Mouse (Mus musculus) heart, embryonic 14.5 days (tissue): ENCODE measurements at regions not wholly inside any gene's neighbourhood (a gene's known extent, or its start where the extent isn't known, plus 50 kb on each side); places are given as distances from the start of the nearest gene placed in this dataset.

Source experiments
- ATAC-seq: fragments of 200-750 bp; cut with Nextera tagmentation; 2 replicates; pipeline ENCODE4 v1.8.0; 2017; ENCODE audit warnings: low read depth, moderate TSS enrichment; ENCODE audit not compliant: insufficient number of reproducible peaks, insufficient read depth, low FRiP score
- H3K27ac ChIP-seq, 2 experiments: fragments of 200-500 bp in 1 of 2; fragments of 300-500 bp in 1 of 2; sonication (generic) in 1 of 2; replicated peaks in 1 of 2; 2 replicates each; pipeline ENCODE4 v1.5.1; 2012 to 2014; ENCODE audit warnings: low read depth in 2 of 2, low read length in 2 of 2, control low read depth in 1 of 2, mild to moderate bottlenecking in 1 of 2, mixed read lengths in 1 of 2; ENCODE audit not compliant: control insufficient read depth in 1 of 2, insufficient read depth in 1 of 2
- H3K27me3 ChIP-seq: fragments of 300-500 bp; sonication (generic); 2 replicates; pipeline ENCODE4 v1.6.1; 2014; ENCODE audit warnings: mild to moderate bottlenecking, low read length, control low read depth; ENCODE audit not compliant: control insufficient read depth, insufficient read depth
- H3K36me3 ChIP-seq: fragments of 300-500 bp; sonication (generic); 2 replicates; pipeline ENCODE4 v1.6.1; 2014; ENCODE audit warnings: mild to moderate bottlenecking, control low read depth, low read length, mixed read lengths; ENCODE audit not compliant: control insufficient read depth, insufficient read depth
- H3K4me1 ChIP-seq, 2 experiments: fragments of 200-500 bp in 1 of 2; fragments of 300-500 bp in 1 of 2; sonication (generic) in 1 of 2; 2 replicates each; pipeline ENCODE4 v1.6.1; 2012 to 2014; ENCODE audit warnings: low read length in 2 of 2, control low read depth in 1 of 2, mixed read lengths in 1 of 2; ENCODE audit not compliant: control insufficient read depth in 2 of 2, insufficient read depth in 2 of 2
- H3K4me2 ChIP-seq: fragments of 300-500 bp; sonication (generic); 2 replicates; pipeline ENCODE4 v1.6.1; 2014; ENCODE audit warnings: mild to moderate bottlenecking, low read length
- H3K4me3 ChIP-seq, 2 experiments: fragments of 200-500 bp in 1 of 2; fragments of 300-500 bp in 1 of 2; sonication (generic) in 1 of 2; 2 replicates each; pipeline ENCODE4 v1.5.1; 2012 to 2014; ENCODE audit warnings: low read length in 2 of 2, mild to moderate bottlenecking in 2 of 2, control low read depth in 1 of 2, low read depth in 1 of 2, moderate library complexity in 1 of 2; ENCODE audit not compliant: control insufficient read depth in 1 of 2, insufficient read depth in 1 of 2
- H3K9ac ChIP-seq: fragments of 300-500 bp; sonication (generic); 2 replicates; pipeline ENCODE4 v1.6.1; 2014; ENCODE audit warnings: mild to moderate bottlenecking, low read length
- H3K9me3 ChIP-seq: fragments of 300-500 bp; sonication (generic); 2 replicates; pipeline ENCODE4 v1.6.1; 2016; ENCODE audit warnings: low read length, control low read depth; ENCODE audit not compliant: control insufficient read depth
- WGBS: fragments of 180-500 bp; shearing (Covaris S2); extraction: QIAGEN DNeasy Blood & Tissue Kit; methylation state at CpG from one replicate; pipeline ENCODE4 v1.1.7; 2014; 5-methylcytosine and 5-hydroxymethylcytosine counted together

DNA sequence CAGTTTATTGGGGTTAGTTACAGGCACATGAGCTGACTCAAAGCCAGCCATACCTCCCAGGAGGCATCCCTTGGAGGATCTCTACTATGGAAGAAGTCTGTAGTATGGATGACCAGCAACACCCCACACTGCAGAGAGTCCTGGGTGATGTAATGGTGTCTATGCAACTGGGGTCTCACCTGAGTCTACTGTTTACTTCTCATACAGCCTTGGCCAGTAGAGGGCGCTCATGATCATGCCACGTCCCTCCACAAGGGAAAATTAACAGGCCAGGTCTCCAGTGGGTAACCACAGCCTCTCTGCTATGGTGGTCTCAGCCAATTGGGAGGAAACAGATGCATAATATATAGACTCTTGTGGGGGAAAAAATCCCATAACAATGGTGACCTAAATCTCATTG lies 111.7 kb downstream of the Cdh26 start:
- H3K27ac ChIP-seq: no peak overlapping the region
- no peaks in the 10 kb centered on the region for H3K27me3 ChIP-seq
- H3K9me3 ChIP-seq: no peaks in the 10 kb centered on the region
- no peak overlapping the region for H3K4me3 ChIP-seq
- ATAC-seq: no peak
- no peaks in the 10 kb centered on the region for H3K36me3 ChIP-seq
- 20% methylated on average over 2 of the region's 2 CpGs for WGBS
- H3K4me2 ChIP-seq: no peak overlapping the region
- H3K4me1 ChIP-seq: no peaks in the 10 kb centered on the region
- no peak overlapping the region for H3K9ac ChIP-seq

DNA sequence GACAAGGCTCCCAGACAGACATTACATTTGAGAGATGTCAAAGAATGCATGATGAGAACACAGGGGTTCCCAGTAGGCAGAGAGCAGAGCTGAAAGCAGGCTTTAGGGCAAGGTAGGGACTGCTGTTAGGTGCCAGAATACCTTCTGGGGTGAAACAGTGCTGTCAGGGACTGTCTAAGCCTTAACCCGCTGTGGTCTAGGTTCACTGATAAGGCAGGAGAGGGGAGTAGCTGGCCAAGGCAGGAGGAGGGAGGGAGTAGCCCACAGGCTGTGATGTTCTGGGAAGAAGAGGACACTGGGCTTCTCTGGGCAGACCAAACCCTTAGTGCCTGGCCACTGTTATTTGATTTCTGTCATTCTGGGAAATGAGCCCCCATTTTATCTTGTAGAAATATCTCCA lies 114.1 kb downstream of the Cdh26 start:
- H3K27ac ChIP-seq: no peak overlapping the region
- no peak overlapping the region for H3K4me2 ChIP-seq
- H3K9ac ChIP-seq: no peak overlapping the region
- no peak for ATAC-seq
- H3K36me3 ChIP-seq: no peaks in the 10 kb centered on the region
- 14% methylated on average over 1 of the region's 1 CpGs for WGBS
- H3K4me3 ChIP-seq: no peak overlapping the region
- no peaks in the 10 kb centered on the region for H3K27me3 ChIP-seq
- H3K4me1 ChIP-seq: no peaks in the 10 kb centered on the region
- no peaks in the 10 kb centered on the region for H3K9me3 ChIP-seq

DNA sequence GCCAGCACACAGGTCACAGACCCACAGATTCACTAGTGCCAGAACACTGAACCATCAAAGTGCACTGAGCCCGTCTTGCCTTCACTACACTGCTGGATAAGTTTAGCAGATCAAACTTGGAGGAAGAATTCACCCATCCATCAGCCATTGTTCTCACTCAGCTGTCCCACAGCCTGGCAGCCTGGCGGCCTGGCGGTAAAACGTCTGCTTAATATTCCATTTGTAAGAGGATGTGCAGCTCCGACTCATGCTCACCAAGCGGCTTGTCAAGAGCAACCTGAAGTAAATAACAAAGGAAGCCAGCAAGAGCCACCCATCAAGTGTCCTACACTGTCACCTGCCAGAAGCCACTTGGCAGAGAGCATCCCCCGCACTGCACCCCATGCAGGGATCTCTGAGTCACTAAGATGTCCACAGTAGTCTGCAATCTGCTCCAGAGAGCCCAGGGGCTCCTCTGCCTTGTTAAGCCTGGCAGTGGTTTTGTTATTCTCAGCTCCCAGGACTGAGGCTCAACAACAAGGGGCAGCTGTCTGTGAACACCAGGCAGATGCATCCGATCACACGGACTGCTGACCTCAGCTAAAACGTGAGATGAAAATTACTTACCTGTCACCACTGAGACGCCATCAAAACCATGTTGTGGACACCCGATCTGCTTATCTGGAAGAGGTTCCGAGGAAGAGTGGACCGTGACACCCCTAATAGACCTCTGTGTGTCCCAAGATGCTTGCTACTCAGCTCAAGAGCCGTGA lies 115.4 kb downstream of the Cdh26 start:
- no peak for ATAC-seq
- Histone ChIP-seq H3K9ac (no peak overlapping the region), H3K4me3 (no peak overlapping the region), H3K4me1 (no peaks in the 10 kb centered on the region), H3K27me3 (no peaks in the 10 kb centered on the region), H3K27ac (no peak overlapping the region), H3K4me2 (no peak overlapping the region), H3K36me3 (no peaks in the 10 kb centered on the region), H3K9me3 (no peaks in the 10 kb centered on the region)
- 73% methylated on average over 15 of the region's 15 CpGs for WGBS

DNA sequence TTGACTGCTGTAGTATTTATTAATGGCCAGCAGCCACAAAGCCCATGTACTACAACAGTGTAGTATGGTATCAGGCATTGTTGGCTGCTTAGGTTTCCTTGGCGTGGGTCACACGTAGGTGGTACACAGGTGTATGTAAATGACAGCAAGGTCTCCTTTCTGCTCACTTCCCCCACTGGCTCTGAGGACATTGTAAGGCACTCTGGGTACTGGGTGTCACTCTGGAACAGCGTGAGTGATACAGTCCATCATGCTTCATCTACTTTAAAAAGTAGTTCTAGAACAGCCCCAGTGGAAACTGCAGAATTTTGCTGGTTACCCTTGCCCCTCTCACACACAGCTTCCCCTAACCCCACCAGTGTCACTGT lies 116.0 kb downstream of the Cdh26 start:
- no peak overlapping the region for H3K4me3 ChIP-seq
- no peaks in the 10 kb centered on the region for H3K27me3 ChIP-seq
- H3K27ac ChIP-seq: no peak overlapping the region
- no peaks in the 10 kb centered on the region for H3K36me3 ChIP-seq
- H3K9me3 ChIP-seq: no peaks in the 10 kb centered on the region
- WGBS: 80% methylated on average over 3 of the region's 3 CpGs
- no peak overlapping the region for H3K9ac ChIP-seq
- H3K4me2 ChIP-seq: no peak overlapping the region
- no peaks in the 10 kb centered on the region for H3K4me1 ChIP-seq
- ATAC-seq: no peak

DNA sequence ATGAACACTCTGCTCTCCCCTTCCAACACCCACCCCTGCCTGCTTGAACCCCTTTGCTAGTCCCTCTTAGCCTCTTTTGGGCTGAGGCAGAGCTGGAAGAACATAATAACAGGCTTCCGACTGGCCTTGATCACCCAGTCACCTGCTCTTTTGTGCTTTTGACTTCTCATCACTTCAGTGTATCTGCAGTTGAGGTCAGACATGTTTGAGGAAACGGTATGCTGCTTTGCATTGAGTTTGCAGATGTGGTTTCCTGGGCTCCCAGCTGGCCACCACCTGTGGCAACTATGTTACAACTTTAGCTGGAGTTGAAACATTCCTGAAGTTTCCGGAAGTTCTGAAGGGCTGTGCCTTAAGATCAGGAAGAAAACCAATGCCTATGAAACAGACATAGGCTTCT lies 116.6 kb downstream of the Cdh26 start:
- H3K27ac ChIP-seq: no peak overlapping the region
- no peak overlapping the region for H3K4me3 ChIP-seq
- no peaks in the 10 kb centered on the region for H3K4me1 ChIP-seq
- H3K27me3 ChIP-seq: no peaks in the 10 kb centered on the region
- no peak overlapping the region for H3K4me2 ChIP-seq
- no peaks in the 10 kb centered on the region for H3K9me3 ChIP-seq
- WGBS: 66% methylated on average over 3 of the region's 3 CpGs
- ATAC-seq: no peak
- H3K36me3 ChIP-seq: no peaks in the 10 kb centered on the region
- no peak overlapping the region for H3K9ac ChIP-seq

DNA sequence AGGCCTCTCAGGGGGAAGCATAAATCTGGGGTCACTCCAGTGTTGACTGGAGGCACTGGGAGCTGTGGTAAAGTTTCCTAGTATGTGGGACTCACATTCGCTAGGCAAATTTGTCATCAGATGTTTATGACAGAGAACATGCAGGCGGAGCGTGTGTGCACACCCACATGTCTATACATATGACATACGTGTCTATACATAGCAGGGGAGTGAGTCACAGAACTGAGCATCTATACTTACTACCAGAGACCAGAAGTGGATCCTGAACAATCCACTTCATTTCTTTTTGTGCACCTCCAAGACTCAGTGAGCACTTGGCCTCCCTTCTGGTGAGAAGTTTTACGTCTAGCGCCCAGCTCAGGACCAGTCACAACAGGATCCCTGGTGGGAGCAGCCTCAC lies 118.6 kb downstream of the Cdh26 start:
- WGBS: 76% methylated on average over 6 of the region's 6 CpGs
- no peaks in the 10 kb centered on the region for H3K36me3 ChIP-seq
- H3K9me3 ChIP-seq: no peaks in the 10 kb centered on the region
- no peaks in the 10 kb centered on the region for H3K27me3 ChIP-seq
- no peak overlapping the region for H3K4me3 ChIP-seq
- ATAC-seq: no peak
- H3K4me1 ChIP-seq: no peaks in the 10 kb centered on the region
- no peak overlapping the region for H3K27ac ChIP-seq
- H3K9ac ChIP-seq: no peak overlapping the region
- H3K4me2 ChIP-seq: no peak overlapping the region

DNA sequence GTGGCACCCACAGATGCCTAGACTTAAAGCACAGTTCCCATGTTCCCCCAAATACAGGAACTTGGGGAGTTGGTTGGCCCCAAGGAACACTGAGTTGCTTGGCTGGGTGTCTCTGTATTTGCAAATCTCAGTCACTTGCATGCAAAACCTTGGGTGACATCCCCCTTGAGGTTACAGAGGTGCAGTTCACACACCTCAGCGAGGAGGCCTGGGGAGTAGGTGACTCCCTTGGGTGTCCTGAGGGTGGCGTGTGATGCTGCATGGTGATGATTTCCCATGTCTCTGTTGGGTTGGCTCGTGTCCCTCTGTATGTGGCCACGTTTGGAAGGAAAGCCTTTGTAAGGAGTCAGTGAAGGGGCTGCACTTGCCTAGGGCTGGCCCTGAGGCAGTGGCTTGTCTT lies 123.4 kb downstream of the Cdh26 start:
- Histone ChIP-seq H3K4me3 (no peak overlapping the region), H3K27ac (no peak overlapping the region), H3K9me3 (no peaks in the 10 kb centered on the region), H3K36me3 (no peaks in the 10 kb centered on the region), H3K4me2 (no peak overlapping the region), H3K9ac (no peak overlapping the region), H3K4me1 (peaks cover 6 to 10% of the 10 kb centered on the region in 2 experiments; a peak in 2 of 4 replicates), H3K27me3 (no peaks in the 10 kb centered on the region)
- no peak for ATAC-seq
- WGBS: 69% methylated on average over 4 of the region's 4 CpGs

DNA sequence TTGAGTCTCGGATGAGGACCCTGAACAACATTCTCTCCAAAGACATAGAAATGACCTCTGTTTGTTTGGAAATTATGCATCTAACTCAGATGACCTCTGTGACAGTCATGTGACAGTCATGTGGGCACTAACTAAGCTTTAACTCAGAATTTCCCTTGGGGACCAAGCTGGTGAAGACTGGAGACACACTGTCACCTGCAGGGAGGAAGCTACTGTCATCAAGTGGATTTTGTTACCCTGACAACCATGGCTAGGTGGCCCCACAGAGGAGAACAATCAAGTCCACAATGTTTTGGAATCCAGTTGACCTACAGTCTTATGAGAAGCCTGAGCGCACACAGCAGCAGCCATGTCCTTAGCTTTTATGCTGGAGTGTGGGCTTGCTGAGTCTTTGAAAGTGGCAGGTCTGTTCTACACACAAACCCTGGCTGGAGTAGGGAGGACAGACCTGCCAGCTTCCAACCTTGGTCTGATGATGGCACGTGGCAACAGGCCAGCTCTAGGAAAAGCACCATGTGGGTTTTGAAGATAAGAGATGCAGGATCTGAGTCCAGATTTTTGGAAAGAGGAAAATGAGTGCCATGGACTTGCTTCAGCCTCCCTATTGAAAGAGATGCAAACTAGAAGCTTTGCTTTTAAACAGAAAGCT lies 125.5 kb downstream of the Cdh26 start:
- Histone ChIP-seq H3K36me3 (no peaks in the 10 kb centered on the region), H3K4me3 (no peak overlapping the region), H3K27ac (no peak overlapping the region), H3K9me3 (no peaks in the 10 kb centered on the region), H3K4me1 (peaks cover 6 to 10% of the 10 kb centered on the region in 2 experiments; a peak in 2 of 4 replicates), H3K27me3 (no peaks in the 10 kb centered on the region), H3K4me2 (no peak overlapping the region), H3K9ac (no peak overlapping the region)
- ATAC-seq: no peak
- 74% methylated on average over 3 of the region's 3 CpGs for WGBS
